ENCODE assay signal across 8 mouse cellular contexts in genomic region chr17:88508846-88509508, GRCm38 (mm10). TPM values are rescaled to one million over a fixed set of nuclear protein-coding genes. Genes with fewer than 3 reads are reported as not detected.
DNase-seq lines count a peak whose midpoint lies in the region; ATAC-seq lines count a peak whose summit lies in the region.

No protein-coding gene starts in this region.

- no peak overlapping the region for H3K4me3 ChIP-seq in embryonic facial prominence, embryonic 12.5 days
- H3K4me3 ChIP-seq in limb, embryonic 13.5 days: no peak overlapping the region

- H3K27ac ChIP-seq in embryonic facial prominence, embryonic 12.5 days: no peak overlapping the region
- no peak overlapping the region for H3K27ac ChIP-seq in limb, embryonic 13.5 days

- no peaks in the 10 kb centered on the region for H3K9me3 ChIP-seq in embryonic facial prominence, embryonic 12.5 days
- H3K9me3 ChIP-seq in limb, embryonic 13.5 days: no peaks in the 10 kb centered on the region

- H3K4me1 ChIP-seq in embryonic facial prominence, embryonic 12.5 days: peaks cover 16% of the 10 kb centered on the region
- peaks cover 15% of the 10 kb centered on the region for H3K4me1 ChIP-seq in limb, embryonic 13.5 days

- no peaks in the 10 kb centered on the region for H3K27me3 ChIP-seq in embryonic facial prominence, embryonic 12.5 days
- H3K27me3 ChIP-seq in limb, embryonic 13.5 days: no peaks in the 10 kb centered on the region

- H3K4me2 ChIP-seq in embryonic facial prominence, embryonic 12.5 days (replicated peaks): no peak overlapping the region
- H3K4me2 ChIP-seq in limb, embryonic 13.5 days (replicated peaks): peak overlapping the region; percentile 45

- no peak overlapping the region for H3K9ac ChIP-seq in embryonic facial prominence, embryonic 12.5 days
- H3K9ac ChIP-seq in limb, embryonic 13.5 days: peak overlapping the region; percentile 14; the same call in 1 of the 2 replicates

- H3K36me3 ChIP-seq in embryonic facial prominence, embryonic 12.5 days: no peaks in the 10 kb centered on the region
- H3K36me3 ChIP-seq in limb, embryonic 13.5 days: no peaks in the 10 kb centered on the region

- 31% methylated on average over 12 of the region's 12 CpGs for WGBS in embryonic facial prominence, embryonic 12.5 days
- WGBS in limb, embryonic 13.5 days: 28% methylated on average over 12 of the region's 12 CpGs

- intact Hi-C loops in left cerebral cortex, postnatal 14 days (cut with DNase I): no loop called here
- intact Hi-C loops in left cerebral cortex, postnatal 36 days (cut with DNase I): no loop called here
- intact Hi-C loops in heart, postnatal 25 days (cut with DNase I): loop anchor here (2.0 kb wide), 1 partner anchor 220 kb away; no protein-coding TSS in a partner anchor

- ATAC-seq in embryonic facial prominence, embryonic 12.5 days (ENCODE audit: insufficient number of reproducible peaks, insufficient read depth, low FRiP score, low TSS enrichment): peak; percentile 13; the same call in 1 of the 2 replicates
- ATAC-seq in limb, embryonic 13.5 days (ENCODE audit: low FRiP score, low read depth): peak; percentile 33; the same call in 1 of the 2 replicates
- peak; percentile 95 for ATAC-seq in monocyte, adult 5-6 weeks (replicated peaks; ENCODE audit: insufficient number of reproducible peaks, low FRiP score, low TSS enrichment, poor library complexity, severe bottlenecking)

- DNase-seq in left cerebral cortex, postnatal 14 days (ENCODE audit: low spot score in 2 of 2): peak; percentile 27 to 33
- DNase-seq in left cerebral cortex, postnatal 36 days (ENCODE audit: low spot score in 2 of 2): no peak
- peak; percentile 89 for DNase-seq in ZHBTc4 (ENCODE audit: low read depth, low spot score)
- peak; percentile 51 for DNase-seq in heart, postnatal 25 days (ENCODE audit: low spot score)
- DNase-seq in urinary bladder, postnatal 36 days (ENCODE audit: low spot score in 2 of 2): peak; percentile 78 to 87

RNA-seq across cellular contexts. Expression of gene Ppp1r21, which starts 20.9 kb away (rescaled TPM):
- 10 to 100 TPM; 67.4 to 78.8 TPM for total RNA-seq in left cerebral cortex, postnatal 14 days (2021)
- 10 to 100 TPM; 79.7 to 81.5 TPM for total RNA-seq in left cerebral cortex, postnatal 36 days (2021)
- polyA plus RNA-seq in embryonic facial prominence, embryonic 12.5 days (2016; fragmentation: Nextera tagmentation; extraction: Ambion mirVana): 21.4 and 22.9 TPM in 2 replicates
- 10 to 100 TPM in 1 of 2 experiments, 1 to 10 TPM in 1; 8.4 to 10.2 TPM for total RNA-seq in heart, postnatal 25 days (2021)
- 22.3 and 23.6 TPM in 2 replicates for polyA plus RNA-seq in limb, embryonic 13.5 days (2015; fragmentation: Nextera tagmentation; extraction: Ambion mirVana)
- 51.9 to 89.5 TPM (median 60.6 TPM) in 3 replicates for total RNA-seq in monocyte, adult 5-6 weeks (2017)

Comparison
In these comparisons a context has a peak if more than half of its experiments do, and no peak if none do; other contexts are left out.
1. DNase-seq: peak in left cerebral cortex, postnatal 14 days (2 of 2), ZHBTc4 (single experiment), heart, postnatal 25 days (single experiment) and urinary bladder, postnatal 36 days (2 of 2); none in left cerebral cortex, postnatal 36 days (0 of 2).
2. ATAC-seq: peak in every context shown above with its lines; median percentile 95 in monocyte, adult 5-6 weeks; 33 in limb, embryonic 13.5 days; 13 in embryonic facial prominence, embryonic 12.5 days.